Mouse (Mus musculus) gastrocnemius, postnatal 36 days (tissue): ENCODE results near the gene Rsl1d1. TPM values are rescaled to one million over a fixed set of nuclear protein-coding genes. Genes with fewer than 3 reads are reported as not detected.
A peak's percentile ranks its signal among the peaks of the same experiment; 100 is the strongest.
"Not testable (repeated sequence)": the region's sequence is repeated elsewhere in the genome, so short reads cannot be mapped to it uniquely, and the experiment has no call there.

Experiments used
- DNase-seq, 2 experiments: peaks; one replicate each; pipeline ENCODE4 v3.0.0; 2022
- intact Hi-C: fragments of 180-260 bp; cut with DNase I; formaldehyde crosslinking; loops from one replicate; pipeline ENCODE4 v1.15.1; 2025
- microRNA-seq, 2 experiments: library from miRNA; unstranded; fragments of <30 nt; microRNA quantifications; one replicate each; pipeline ENCODE4 v1.2.0; 2021
- total RNA-seq, 2 experiments: library from RNA; stranded (reverse); gene quantifications; 2 replicates each; pipeline ENCODE4 v1.2.3; 2021

The Rsl1d1 gene
- total RNA-seq, 2 experiments from 2014 or later, result 40.2 to 50.7 TPM

- intact Hi-C loops, result loop anchor here (5.0 kb wide), 2 partner anchors 134 to 299 kb away; no protein-coding TSS in a partner anchor
- no peak for DNase-seq
Measured at GRCm38 (mm10) chr16:11171679-11172078, 31.5 kb downstream of the Rsl1d1 start.

- intact Hi-C loops, result no loop called here
- no peak for DNase-seq
Measured at GRCm38 (mm10) chr16:11166431-11166830, 36.7 kb downstream of the Rsl1d1 start.

- no peak for DNase-seq
- intact Hi-C loops, result no loop called here
Measured at GRCm38 (mm10) chr16:11164695-11165255, 38.4 kb downstream of the Rsl1d1 start.

- intact Hi-C loops, DNase-seq: not testable (repeated sequence)
Measured at GRCm38 (mm10) chr16:11157721-11158120, 45.4 kb downstream of the Rsl1d1 start.

GRCm38 (mm10) chr16:11154500-11154899 is 48.6 kb downstream of the Rsl1d1 start:
- intact Hi-C loops, result no loop called here
- DNase-seq, result no peak

GRCm38 (mm10) chr16:11143706-11144483 is 59.2 kb downstream of the Rsl1d1 start:
- peak; percentile 98 to 100 for DNase-seq
- intact Hi-C loops, result not testable (repeated sequence)

Small RNAs within 50 kb of the gene (microRNA-seq; reads per million reads assigned to microRNA genes)
- 15.8 to 26.0 reads per million in 2 experiments for gene Gm23935

Other genes starting within 250 kb of the Rsl1d1 start
- gene Snn, start 142.4 kb downstream of the Rsl1d1 start, total RNA-seq, result 1 to 10 TPM; 3.1 to 3.7 TPM
- 1 to 10 TPM; 7.4 to 8.8 TPM for gene Litaf, start 137.2 kb downstream of the Rsl1d1 start, total RNA-seq
- 1 to 10 TPM; 7.6 to 8.6 TPM for gene Txndc11, start 68.7 kb downstream of the Rsl1d1 start, total RNA-seq
- 10 to 100 TPM; 13.8 to 19.0 TPM for gene Zc3h7a, start 26.9 kb downstream of the Rsl1d1 start, total RNA-seq
- 10 to 100 TPM; 54.4 to 62.0 TPM for gene Gspt1, start 51.0 kb upstream of the Rsl1d1 start, total RNA-seq
- gene Tnfrsf17, start 110.5 kb upstream of the Rsl1d1 start, total RNA-seq, result not detected
- 10 to 100 TPM in 1 of 2 experiments, 1 to 10 TPM in 1; 7.8 to 10.7 TPM for gene Snx29, start 119.6 kb upstream of the Rsl1d1 start, total RNA-seq